Mouse (Mus musculus) left cerebral cortex, adult 8-10 months (tissue): Measurements from ENCODE around the gene Cdk18. TPM values are rescaled to one million over a fixed set of nuclear protein-coding genes. Genes with fewer than 3 reads are reported as not detected.

Experiments
- DNase-seq, 2 experiments: peaks; one replicate each; pipeline ENCODE4 v3.0.0; 2022; ENCODE audit warnings: low spot score in 2 of 2
- total RNA-seq, 4 experiments: library from RNA; stranded (reverse); gene quantifications; 2 replicates each; pipeline ENCODE4 v1.2.4; 2022

The Cdk18 gene
- total RNA-seq, 4 experiments from 2014 or later: 29.2 to 42.7 (median 35.9) TPM

DNA sequence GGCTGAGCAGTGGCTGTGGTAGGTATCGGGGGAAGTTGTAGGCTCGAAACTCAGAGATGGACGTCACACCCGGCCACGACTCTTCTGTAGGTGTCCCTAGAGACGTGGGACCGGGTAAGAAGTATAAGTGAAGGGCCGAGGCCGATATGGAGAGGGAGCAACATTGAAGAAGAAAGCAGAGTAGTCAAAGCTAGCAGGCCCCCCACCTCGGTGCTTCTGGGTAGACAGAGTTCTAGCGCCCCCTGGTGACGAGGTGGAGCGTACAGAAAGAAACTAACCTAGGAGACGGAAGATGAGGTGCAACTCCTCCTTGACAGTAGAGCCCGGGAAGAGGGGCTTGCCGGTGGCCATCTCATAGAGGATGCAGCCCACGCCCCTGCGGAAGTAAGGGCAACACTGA lies 22.9 kb downstream of the Cdk18 start:
- DNase-seq: no peak

- no peak for DNase-seq
These were observed 26.4 kb downstream of the Cdk18 start for GRCm38 (mm10) chr1:132113098-132113497.

DNA sequence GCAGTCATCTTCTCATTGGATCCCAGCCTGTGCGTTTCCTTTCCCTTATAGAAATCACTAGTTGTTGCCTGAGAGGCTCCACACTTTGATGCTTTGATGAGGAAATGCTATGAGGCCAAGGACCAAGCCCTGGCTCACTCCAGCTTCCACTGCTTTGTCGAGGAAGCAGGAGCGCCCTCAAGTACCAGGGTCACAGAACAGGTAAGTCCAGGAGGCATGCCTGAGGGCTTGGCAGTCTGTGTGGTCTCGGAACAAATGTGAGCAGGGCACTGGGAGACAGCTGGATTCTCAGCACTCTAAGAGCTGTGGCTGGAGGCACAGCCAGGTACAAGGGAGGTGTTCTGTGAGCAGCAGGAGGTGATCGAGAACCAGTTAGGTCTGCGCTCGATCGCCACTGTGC lies 27.1 kb downstream of the Cdk18 start:
- no peak for DNase-seq

GRCm38 (mm10) chr1:132111411-132111810 lies 28.1 kb downstream of the Cdk18 start:
- DNase-seq: no peak

- DNase-seq: no peak
These were observed 30.1 kb downstream of the Cdk18 start for GRCm38 (mm10) chr1:132109368-132109767.

- no peak for DNase-seq
These were observed 35.1 kb downstream of the Cdk18 start for GRCm38 (mm10) chr1:132104353-132104752.

- no peak for DNase-seq
These were observed 37.4 kb downstream of the Cdk18 start for GRCm38 (mm10) chr1:132101953-132102697.

GRCm38 (mm10) chr1:132099775-132100174 lies 39.7 kb downstream of the Cdk18 start:
- DNase-seq: no peak

DNA sequence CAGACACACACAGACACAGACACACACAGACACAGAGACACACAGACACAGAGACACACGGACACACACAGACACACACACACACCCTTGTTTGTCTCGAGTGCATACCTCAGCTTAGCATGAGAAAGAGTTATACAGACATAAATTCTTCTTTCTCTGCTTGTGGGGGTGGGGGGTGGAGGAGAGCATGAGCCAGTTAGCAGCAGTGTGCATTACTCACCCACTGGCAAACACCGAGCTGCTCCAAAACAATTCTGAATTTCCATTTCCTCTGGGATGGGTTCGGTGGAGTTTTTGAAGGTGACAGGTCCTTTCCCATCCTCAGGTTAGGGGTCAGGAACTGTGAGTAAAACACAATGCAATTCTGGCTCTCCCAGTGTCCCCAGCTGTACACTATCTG lies 40.5 kb downstream of the Cdk18 start:
- no peak for DNase-seq

GRCm38 (mm10) chr1:132098076-132098475 lies 41.4 kb downstream of the Cdk18 start:
- DNase-seq: no peak

DNA sequence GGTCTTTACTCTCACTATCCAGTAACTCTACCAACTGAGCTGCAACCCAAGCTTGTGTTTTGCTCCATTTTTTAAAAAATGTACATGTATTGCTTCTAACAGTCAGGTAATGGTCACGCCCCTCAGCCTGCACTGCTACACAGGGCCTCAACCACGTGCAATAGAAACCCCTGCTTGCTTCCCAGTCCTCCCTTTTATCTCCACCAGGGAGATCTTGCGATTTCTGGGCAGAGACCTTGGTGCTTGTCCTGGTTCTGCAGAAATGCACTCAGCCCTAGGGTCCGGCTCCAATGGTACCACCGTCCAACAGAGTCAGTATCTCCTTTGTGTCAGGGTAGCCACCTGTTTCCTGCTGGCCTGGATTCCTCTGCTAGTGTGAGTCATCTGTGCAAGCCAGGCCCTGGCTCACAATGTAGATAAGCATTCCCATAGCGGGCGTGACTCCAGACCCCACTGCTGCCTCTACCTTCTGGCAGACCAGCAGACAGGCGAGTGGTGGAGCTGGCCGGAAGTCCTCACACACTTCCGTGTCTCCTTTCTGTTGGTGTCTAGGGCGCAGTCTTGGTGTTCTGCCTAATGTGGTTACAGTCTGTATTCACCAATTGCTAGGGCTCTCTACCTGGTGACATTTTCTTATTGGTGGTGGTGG lies 44.0 kb downstream of the Cdk18 start:
- no peak for DNase-seq

DNA sequence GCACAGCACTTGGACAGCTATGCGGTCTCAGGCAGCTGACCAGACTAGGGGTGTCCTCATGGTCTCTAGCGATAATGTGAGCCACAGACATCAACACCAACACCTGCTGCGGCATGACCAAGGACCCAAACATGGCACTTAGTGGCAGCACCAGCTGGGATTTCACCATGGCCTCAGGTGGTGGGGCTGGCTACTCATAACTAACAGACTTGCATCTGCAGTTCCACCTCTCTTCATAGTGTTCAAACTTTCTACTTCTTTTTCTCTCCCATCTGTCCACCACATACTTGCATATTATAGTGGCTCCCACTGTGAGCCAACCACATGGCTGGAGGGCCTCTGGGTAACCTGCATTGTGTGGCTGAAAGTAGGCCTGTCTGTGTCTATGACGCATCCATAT lies 46.2 kb downstream of the Cdk18 start:
- no peak for DNase-seq

GRCm38 (mm10) chr1:132090266-132090665 lies 49.2 kb downstream of the Cdk18 start:
- DNase-seq: no peak

GRCm38 (mm10) chr1:132089767-132090166 lies 49.7 kb downstream of the Cdk18 start:
- DNase-seq: no peak

GRCm38 (mm10) chr1:132088181-132088671 lies 51.3 kb downstream of the Cdk18 start:
- DNase-seq: peak in 1 of 2 experiments; percentile 61

DNA sequence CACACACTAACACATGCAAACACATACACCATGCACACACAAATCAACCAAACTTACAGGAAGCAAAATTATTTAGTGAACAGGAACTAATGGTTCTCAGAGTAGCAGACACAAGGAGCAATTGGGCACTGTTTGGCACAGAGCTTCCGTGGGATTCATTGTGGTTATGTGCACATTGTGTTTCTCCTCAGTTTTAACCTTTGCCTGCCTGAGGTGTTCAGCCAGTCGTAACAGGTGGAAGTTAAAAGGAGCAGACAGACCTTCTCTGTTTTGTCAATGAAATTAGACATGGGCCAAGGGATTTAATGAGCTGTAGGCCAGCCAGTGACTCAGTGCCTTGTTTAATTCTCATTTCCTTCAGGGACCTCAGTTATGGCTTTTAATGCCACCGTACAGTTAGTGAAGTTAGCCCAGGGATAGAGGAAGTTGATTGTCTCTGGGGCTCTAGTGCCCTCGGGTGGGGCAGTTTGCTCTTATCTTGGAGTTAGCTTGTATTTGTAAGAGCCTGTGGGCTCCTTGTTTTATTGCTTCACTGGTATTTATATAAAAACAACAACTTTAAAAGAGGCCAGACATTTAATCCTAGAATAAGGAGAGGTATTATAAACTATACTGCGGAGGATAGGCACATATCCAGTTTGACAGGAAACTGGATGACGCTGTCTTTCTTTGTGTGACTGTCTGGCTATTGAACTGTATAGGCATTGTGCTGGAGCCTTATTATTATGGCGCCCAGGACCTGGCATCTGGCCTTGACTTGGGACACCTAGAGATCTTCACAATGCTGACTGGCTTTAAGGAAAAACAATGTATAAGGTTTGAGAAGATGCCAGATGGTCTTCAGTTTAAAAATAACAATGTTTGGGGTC lies 54.1 kb downstream of the Cdk18 start:
- no peak for DNase-seq

GRCm38 (mm10) chr1:132078413-132078812 lies 61.1 kb downstream of the Cdk18 start:
- no peak for DNase-seq

- DNase-seq: no peak
These were observed 63.9 kb downstream of the Cdk18 start for GRCm38 (mm10) chr1:132075576-132075975.

GRCm38 (mm10) chr1:132070659-132071058 lies 68.8 kb downstream of the Cdk18 start:
- no peak for DNase-seq

DNA sequence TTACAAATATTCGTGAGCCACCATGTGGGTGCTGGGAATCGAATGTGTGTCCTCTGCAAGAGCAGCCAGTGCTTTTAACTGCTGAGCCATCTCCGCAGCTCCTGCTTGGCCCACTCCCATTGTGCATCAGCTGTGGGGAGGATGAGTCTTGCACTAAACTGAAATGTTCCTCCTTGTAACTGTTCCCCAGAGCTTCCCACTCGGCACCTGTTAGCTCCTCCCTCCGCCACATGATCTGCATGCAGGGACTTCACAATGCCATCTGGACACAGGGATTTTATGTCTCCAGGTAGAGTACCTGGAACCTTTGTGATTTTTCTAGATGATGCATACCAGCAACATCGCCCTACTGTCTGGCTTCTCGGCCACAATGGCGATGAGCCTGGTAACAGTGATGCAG lies 70.0 kb downstream of the Cdk18 start:
- peak in 1 of 2 experiments; percentile 42 for DNase-seq

- DNase-seq: peak; percentile 37 to 56
These were observed 71.9 kb downstream of the Cdk18 start, which contains the start of gene Mfsd4a for GRCm38 (mm10) chr1:132067261-132068255. Gene Mfsd4a (minus strand): TSS chr1:132068062.
